Mouse (Mus musculus) mature B cell (primary cell): ENCODE data around the gene Dnah7a.
"Not testable (repeated sequence)": the region's sequence is repeated elsewhere in the genome, so short reads cannot be mapped to it uniquely, and the experiment has no call there.

ENCODE experiments used
- in situ Hi-C: fragments of 300-500 bp; cut with MboI; formaldehyde crosslinking; loops from 2 replicates; pipeline ENCODE4 v1.14.3; 2019

The Dnah7a gene

GRCm38 (mm10) chr1:53706431-53707361, at the start of gene Dnah7a:
Dnah7a (minus strand) TSS chr1:53706784.
- in situ Hi-C loops: no loop called here

- in situ Hi-C loops: not testable (repeated sequence)
Observed at GRCm38 (mm10) chr1:53753501-53753900, 46.9 kb upstream of the Dnah7a start.

- in situ Hi-C loops: no loop called here
Observed at GRCm38 (mm10) chr1:53751144-53751543, 44.6 kb upstream of the Dnah7a start.

- in situ Hi-C loops: not testable (repeated sequence)
Observed at GRCm38 (mm10) chr1:53750697-53751096, 44.1 kb upstream of the Dnah7a start.

GRCm38 (mm10) chr1:53749881-53750385, 43.3 kb upstream of the Dnah7a start:
- in situ Hi-C loops: not testable (repeated sequence)

DNA sequence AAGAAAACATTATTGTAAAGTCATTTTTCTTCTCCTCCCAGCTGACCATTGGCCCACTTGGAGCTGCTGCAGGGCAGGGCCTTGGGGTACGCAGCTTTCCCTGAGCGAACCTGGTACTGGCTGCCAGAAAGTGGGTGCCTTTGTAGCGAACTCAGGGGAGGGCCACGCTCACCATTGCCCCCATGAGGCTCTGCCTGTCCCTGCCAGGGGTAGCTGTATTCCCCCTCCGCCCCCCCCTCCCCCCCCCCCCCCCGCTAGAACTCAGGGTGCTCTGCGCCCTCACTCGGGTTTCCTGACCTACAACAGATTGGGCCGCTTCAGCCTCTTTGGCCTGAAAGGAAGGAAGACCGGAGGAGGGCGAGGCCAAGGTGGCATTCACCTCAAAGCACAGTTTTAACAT, 42.0 kb upstream of the Dnah7a start:
- in situ Hi-C loops: no loop called here

DNA sequence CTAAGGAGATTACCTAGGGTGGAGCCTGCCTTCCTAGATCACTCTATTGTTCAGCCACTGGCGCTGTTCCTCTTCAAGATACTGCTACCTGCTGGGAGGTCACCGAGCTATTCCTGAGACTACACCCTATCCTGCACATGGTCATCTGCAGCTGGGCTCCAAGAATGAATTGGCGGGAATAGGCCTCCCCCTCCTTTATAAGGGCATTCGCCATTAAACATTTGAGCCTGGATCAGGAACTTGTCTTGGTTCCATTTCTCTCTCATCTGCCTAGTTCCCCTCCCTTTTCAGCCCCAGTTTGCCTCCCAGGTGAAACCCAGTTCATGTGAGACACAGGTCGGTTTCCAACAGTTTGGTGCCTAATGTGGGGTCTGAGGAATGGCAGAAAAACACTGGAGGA, 39.4 kb upstream of the Dnah7a start:
- in situ Hi-C loops: no loop called here

- in situ Hi-C loops: no loop called here
Observed at GRCm38 (mm10) chr1:53741742-53742458, 35.3 kb upstream of the Dnah7a start.

DNA sequence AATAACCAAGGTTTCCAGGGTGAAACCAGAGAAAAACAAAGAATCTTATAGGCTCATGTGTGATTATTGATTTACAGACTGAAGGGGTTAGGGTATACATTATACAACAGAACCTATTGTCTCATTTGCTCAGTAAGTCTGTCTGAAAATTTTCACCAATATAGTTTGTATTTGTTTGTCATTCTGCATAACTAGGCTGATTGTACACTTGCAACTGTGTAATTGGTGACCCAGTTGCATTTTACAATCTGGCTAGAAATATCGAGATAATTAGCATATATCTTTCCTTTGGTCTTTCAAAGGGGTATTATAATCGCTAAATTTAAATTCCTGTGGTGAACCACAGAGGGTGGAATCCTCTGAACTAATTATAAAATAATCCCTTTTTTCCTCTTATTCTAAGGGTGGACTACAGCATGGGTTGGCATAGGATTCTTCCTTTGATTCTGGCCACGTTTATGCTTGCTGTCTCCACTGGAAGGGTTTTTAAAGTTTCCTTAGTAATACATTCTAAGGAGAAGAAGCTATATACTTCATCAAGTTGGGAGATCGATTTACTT, 34.3 kb upstream of the Dnah7a start:
- in situ Hi-C loops: no loop called here

DNA sequence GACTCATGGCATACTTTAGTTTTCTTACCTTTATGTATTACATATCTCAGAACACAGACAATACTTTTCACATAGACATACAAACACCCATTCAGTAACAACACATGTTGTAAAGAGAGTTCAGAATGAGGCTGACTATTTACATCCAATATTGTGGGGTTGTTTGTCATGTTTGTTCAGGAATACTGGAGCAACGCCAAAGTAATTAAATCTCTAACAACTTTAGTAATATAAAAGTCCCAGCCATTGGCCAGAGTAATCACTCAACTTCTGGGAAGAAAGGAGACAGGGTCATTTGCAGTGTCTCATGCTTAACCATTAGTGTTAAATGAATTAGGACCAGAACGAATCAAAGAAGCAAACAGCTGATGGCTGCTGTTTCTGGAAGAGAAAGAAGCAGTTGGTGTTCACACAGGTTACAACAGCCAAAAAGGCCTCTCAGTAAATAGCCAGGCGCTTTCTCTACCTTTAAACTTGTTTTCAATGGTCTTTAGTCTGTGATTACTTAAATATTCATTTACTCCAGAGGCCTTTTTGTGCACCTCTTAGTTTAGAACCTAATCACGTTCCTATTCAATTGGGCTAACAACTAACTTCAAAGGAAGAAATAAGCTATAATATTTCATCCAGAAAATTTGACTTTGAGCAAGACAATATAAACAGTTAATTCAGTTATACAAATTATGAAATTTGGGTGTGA, 33.6 kb upstream of the Dnah7a start:
- in situ Hi-C loops: not testable (repeated sequence)

DNA sequence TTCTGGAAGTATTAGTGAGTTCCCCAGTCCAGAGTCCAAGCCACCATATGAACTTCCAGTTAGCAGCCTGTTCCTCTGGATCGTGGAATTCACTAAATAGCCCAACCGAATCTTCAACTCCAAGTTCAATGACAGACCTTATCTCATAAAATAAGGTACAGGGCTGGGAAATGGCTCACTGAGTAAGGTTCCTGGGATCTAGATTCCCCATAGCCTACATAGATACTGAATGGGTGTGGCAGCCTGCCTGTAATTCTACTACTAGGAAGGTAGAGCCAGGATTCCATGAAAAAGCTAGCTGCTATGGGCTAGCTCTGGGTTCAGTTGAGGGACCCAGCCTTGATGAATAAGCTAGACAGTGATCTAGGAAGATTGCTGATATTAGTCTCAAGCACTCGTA, 30.0 kb upstream of the Dnah7a start:
- in situ Hi-C loops: no loop called here

DNA sequence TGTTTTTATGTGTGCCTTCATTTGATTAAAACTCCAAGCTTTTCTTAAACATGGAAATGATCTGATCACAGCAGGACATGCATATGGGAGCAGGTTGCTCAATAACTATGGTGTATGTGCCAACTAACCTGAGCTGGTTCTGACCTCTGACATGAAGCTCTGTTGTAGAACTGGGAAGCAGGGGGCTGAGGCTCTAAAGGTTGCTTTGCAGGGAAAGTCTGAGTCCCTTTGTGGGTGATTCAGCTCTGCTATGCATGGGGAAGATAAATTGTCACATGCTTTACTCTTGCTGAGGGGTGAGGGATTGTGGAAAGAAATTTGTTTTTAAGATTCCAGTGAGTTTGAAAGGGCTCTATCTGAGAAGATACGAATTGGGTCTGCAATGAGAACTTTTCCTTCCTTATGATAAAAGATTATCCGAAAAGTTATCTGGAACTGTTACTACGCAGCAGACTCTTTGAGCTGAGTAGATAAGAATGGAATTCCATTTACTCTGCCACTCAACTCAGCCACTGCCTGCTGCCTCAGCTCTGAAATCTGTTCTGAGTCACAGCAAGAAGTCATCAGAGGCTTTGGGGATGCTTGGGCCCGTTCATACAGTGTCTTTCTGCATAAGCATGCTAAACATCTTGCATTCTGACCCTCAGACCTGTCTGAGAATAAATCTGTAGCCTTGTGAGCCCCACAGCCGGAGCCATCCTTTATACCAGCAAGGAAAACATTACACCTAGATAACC, 22.1 kb upstream of the Dnah7a start:
- in situ Hi-C loops: no loop called here

- in situ Hi-C loops: no loop called here
Observed at GRCm38 (mm10) chr1:53726883-53727282, 20.3 kb upstream of the Dnah7a start.

- in situ Hi-C loops: no loop called here
Observed at GRCm38 (mm10) chr1:53721353-53721752, 14.8 kb upstream of the Dnah7a start.

GRCm38 (mm10) chr1:53720601-53721351, 14.2 kb upstream of the Dnah7a start:
- in situ Hi-C loops: no loop called here

GRCm38 (mm10) chr1:53715966-53716515, 9.5 kb upstream of the Dnah7a start:
- in situ Hi-C loops: no loop called here

GRCm38 (mm10) chr1:53715446-53715845, 8.9 kb upstream of the Dnah7a start:
- in situ Hi-C loops: no loop called here

- in situ Hi-C loops: not testable (repeated sequence)
Observed at GRCm38 (mm10) chr1:53713383-53713782, 6.8 kb upstream of the Dnah7a start.

- in situ Hi-C loops: no loop called here
Observed at GRCm38 (mm10) chr1:53711069-53711468, 4.5 kb upstream of the Dnah7a start.

- in situ Hi-C loops: not testable (repeated sequence)
Observed at GRCm38 (mm10) chr1:53709602-53710001, 3.0 kb upstream of the Dnah7a start.
